Mouse (Mus musculus) bone marrow macrophage, adult 2 months (primary cell): ENCODE data around the gene Olfr1417.

Experiments
- CTCF ChIP-seq: IDR thresholded peaks from 2 replicates; pipeline ENCODE4 v1.5.1; 2012; ENCODE audit warnings: low read depth, mild to moderate bottlenecking, low read length, moderate library complexity
- POLR2A ChIP-seq: IDR thresholded peaks from 2 replicates; pipeline ENCODE4 v1.6.1; 2012; ENCODE audit warnings: mild to moderate bottlenecking, low read depth, low read length, borderline replicate concordance

- no peak for TF ChIP-seq CTCF
- TF ChIP-seq POLR2A: no peak
Observed at GRCm38 (mm10) chr19:11854821-11855220, 15.8 kb upstream of the Olfr1417 start.
